Mouse (Mus musculus): ENCODE measurements around the gene Numbl. TPM values are rescaled to one million over a fixed set of nuclear protein-coding genes. Genes with fewer than 3 reads are reported as not detected.

Gene Numbl
- total RNA-seq, 1 experiment from 2014 or later, result 1.1 TPM

DNA sequence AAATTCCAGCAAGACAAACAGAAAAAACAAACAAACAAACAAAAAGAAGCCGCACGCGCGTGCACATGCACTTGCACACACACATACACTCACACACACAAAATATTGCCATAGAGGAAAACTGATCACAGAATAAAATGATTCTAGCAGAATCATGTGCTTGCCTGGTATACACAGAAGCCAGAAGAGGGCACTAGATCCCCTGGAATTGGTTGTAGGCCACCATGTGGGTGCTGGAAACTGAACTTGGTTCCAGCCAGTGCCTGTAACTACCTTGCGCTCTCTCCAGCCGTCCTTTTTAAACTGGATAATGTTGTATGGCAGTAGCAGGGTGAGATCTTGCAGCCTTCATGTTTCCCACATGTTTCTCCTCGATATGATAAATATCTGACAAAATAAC lies 30.5 kb downstream of the Numbl start:
- ATAC-seq (replicated peaks; ENCODE audit: low read depth, poor library complexity, severe bottlenecking), result no peak

DNA sequence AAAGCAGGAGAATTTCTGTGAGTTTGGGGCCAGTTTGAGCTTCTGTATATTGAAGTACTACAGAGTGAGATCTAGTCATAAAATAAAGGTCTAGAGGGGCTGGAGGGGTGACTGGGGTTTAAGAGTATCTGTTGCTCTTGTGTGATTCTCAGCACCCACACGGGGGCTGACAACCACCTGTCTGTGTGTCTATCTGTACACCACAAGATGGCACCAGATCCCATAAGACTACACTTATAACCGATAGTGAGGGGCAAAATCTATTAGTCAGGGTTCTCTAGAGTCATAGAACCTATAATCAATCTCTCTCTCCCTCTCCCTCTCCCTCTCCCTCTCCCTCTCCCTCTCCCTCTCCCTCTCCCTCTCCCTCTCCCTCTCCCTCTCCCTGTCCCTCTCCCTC lies 32.3 kb downstream of the Numbl start:
- ATAC-seq (replicated peaks; ENCODE audit: low read depth, poor library complexity, severe bottlenecking), result no peak

GRCm38 (mm10) chr7:27291795-27292466 lies 33.7 kb downstream of the Numbl start:
- ATAC-seq (replicated peaks; ENCODE audit: low read depth, poor library complexity, severe bottlenecking), result no peak

DNA sequence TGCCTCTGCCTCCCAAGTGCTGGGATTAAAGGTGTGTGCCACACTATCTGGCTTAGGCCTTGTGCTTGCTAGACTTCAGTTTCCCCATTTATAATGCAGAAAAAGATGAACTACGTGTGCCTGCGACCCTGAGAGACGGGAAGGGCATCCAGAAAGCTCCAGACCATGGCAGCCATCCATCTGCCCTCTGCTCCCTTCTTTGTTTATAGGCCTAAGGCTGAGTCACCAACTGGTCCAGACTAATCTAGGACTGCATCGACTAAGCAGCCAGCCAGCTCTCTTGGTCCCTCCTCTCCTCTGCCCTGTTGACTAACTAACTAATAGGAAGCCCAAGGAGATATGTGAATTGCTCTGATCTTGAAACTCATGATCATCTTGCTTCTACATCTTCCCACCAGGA lies 37.7 kb downstream of the Numbl start:
- no peak for ATAC-seq (replicated peaks; ENCODE audit: low read depth, poor library complexity, severe bottlenecking)

DNA sequence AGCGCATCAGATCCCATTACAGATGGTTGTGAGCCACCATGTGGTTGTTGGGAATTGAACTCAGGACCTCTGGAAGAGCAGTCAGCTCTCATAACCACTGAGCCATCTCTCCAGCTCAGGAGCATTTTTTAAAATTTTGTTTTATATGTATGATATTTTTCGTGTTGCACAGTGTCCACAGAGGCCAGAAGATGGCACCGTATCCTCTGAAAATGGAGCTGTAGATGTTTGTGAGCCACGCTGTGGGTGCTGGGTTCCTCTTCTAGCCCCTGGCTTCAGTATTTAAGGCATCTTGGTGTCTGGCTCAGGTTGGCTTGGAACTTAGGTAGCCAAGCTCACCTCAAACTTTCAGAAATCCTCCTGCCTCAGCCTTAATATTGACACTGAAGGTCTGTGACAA lies 38.3 kb downstream of the Numbl start:
- ATAC-seq (replicated peaks; ENCODE audit: low read depth, poor library complexity, severe bottlenecking), result no peak

DNA sequence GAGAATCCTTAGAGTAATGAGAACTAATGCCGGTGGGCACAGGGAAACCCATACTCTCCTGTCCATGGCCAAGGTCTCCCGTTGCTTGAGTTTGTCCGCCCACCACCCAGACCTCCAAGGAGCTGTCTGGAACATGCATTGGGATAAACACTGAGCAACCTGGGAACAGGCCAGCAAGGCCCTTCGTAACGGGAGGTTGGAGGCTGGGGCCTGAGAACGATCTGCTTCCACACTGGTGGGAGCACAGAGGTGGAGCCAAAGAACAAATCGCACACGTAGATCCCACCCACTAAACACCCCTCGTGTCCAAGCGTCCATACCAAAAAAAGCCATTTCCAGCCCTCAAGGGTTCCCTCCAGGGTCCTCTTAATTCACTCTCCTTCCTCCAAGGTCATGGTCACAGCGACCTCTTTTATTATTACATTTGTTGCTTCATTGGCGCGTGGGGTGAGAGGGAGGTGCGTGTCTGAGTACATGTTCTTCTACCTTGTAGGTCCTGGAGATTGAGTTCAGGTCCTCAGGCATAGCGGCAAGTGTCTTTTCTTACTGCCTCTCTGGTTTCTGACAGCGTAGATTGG lies 39.9 kb downstream of the Numbl start:
- ATAC-seq (replicated peaks; ENCODE audit: low read depth, poor library complexity, severe bottlenecking), result no peak

GRCm38 (mm10) chr7:27298816-27299215 lies 40.6 kb downstream of the Numbl start:
- ATAC-seq (replicated peaks; ENCODE audit: low read depth, poor library complexity, severe bottlenecking), result no peak

DNA sequence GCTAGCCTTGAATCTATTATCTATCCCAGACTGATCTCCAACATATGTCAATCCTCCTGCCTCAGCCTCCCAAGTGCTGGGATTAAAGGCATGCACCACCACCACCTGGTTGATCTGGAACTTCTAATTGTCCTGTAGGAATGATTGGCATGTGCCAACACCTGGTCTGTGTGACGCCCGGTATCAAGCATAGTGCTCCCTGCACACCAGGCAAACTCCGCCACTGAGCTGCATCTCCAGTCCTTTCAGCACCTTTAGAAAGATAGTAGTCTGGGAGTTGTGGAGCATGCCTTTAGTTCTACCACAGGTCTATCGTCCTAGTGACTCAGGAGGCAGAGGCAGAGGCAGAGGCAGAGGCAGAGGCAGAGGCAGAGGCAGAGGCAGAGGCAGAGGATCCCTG lies 42.1 kb downstream of the Numbl start:
- ATAC-seq (replicated peaks; ENCODE audit: low read depth, poor library complexity, severe bottlenecking), result no peak

DNA sequence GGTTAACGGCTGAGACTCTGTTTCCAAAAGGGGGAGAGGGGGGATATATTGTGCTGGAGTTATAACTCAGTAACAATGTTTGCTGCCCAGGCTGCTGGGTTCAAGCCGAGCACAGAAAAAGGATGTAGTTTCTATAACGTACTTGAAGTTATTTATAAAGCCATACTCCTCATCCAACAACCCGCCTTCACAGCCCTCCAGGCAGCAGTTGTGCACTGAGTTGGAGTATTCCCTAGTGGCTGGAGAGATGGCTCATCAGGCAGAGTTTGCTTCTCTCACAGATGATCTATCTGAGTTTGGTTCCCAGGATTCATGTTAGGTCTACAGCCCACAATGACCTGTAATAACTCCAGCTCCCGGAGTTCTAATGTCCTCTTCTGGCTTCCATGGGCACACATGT lies 42.6 kb downstream of the Numbl start:
- no peak for ATAC-seq (replicated peaks; ENCODE audit: low read depth, poor library complexity, severe bottlenecking)

DNA sequence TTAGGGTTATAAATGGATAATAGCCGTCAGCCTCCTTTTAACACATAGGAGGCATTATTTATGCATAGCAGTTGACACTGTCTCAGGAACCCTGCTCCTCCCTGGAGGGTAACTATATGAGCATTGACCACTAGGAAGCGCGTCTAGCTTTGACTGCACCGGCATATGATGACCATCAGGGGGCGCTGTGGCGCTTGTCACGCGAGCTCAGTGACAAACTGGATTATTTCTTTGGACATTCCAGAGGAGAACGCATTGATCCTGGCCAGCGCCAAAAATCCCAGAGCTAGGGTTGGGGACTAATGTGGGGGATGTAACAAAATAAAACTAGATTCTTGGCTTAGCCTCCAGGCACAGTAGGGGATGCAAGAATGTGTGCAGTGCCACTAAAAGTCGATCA lies 43.9 kb downstream of the Numbl start:
- peak; percentile 88 for ATAC-seq (replicated peaks; ENCODE audit: low read depth, poor library complexity, severe bottlenecking)

- ATAC-seq (replicated peaks; ENCODE audit: low read depth, poor library complexity, severe bottlenecking), result no peak
Observed at GRCm38 (mm10) chr7:27305091-27305730, 47.0 kb downstream of the Numbl start.

- ATAC-seq (replicated peaks; ENCODE audit: low read depth, poor library complexity, severe bottlenecking), result 0 out of 2 replicates have a peak, but pooled peaks have one; percentile 24
Observed at GRCm38 (mm10) chr7:27306161-27307160, 48.2 kb downstream of the Numbl start.

GRCm38 (mm10) chr7:27307551-27307950 lies 49.3 kb downstream of the Numbl start:
- ATAC-seq (replicated peaks; ENCODE audit: low read depth, poor library complexity, severe bottlenecking), result no peak

- ATAC-seq (replicated peaks; ENCODE audit: low read depth, poor library complexity, severe bottlenecking), result no peak
Observed at GRCm38 (mm10) chr7:27308821-27309549, 50.8 kb downstream of the Numbl start.

GRCm38 (mm10) chr7:27309832-27310231 lies 51.6 kb downstream of the Numbl start:
- ATAC-seq (replicated peaks; ENCODE audit: low read depth, poor library complexity, severe bottlenecking), result no peak

DNA sequence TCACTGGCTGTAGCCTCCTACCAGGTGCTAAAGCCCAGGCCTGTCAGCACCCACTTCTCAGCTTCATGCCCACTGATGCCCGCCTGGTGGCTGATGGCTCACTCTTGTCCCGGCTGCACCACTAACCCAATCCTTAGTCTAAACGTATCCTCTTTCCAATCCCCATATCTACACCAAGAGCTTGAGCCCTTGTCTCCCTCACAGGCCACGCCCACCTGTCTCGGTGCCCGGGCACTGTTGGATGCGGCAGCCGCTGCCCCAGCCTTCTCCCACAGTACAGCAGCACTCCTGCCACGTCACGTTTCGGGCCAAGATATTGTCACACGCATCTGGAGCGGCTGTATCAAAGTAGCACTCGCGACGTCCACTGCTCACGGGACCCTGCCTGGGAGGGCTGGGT lies 52.1 kb downstream of the Numbl start:
- ATAC-seq (replicated peaks; ENCODE audit: low read depth, poor library complexity, severe bottlenecking), result peak; percentile 79

DNA sequence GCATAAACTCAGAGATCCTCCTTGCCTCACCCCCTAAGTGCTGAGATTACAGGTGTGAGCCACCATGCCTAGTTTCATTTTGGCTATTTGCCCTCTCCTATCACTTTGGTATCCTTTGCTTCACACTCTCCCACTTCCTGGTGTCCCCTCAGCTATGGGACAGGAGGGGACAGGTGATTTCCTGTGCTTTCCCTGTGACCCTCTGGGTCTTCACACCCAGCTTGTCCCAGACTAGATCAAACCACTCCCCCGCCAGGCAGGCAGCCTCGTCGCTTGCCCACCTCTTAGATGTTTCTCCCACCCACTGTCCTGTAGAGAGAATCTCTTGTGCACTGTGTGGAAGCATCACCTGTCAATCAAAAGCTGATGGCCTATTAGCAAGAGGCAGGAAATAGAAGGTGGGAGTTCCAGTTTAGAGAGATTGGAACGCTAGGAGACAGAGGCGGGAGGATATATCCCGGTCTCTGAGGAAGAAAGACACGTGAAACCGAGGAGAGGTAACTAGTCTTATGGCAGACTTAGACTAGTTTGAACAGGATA lies 52.8 kb downstream of the Numbl start:
- no peak for ATAC-seq (replicated peaks; ENCODE audit: low read depth, poor library complexity, severe bottlenecking)

DNA sequence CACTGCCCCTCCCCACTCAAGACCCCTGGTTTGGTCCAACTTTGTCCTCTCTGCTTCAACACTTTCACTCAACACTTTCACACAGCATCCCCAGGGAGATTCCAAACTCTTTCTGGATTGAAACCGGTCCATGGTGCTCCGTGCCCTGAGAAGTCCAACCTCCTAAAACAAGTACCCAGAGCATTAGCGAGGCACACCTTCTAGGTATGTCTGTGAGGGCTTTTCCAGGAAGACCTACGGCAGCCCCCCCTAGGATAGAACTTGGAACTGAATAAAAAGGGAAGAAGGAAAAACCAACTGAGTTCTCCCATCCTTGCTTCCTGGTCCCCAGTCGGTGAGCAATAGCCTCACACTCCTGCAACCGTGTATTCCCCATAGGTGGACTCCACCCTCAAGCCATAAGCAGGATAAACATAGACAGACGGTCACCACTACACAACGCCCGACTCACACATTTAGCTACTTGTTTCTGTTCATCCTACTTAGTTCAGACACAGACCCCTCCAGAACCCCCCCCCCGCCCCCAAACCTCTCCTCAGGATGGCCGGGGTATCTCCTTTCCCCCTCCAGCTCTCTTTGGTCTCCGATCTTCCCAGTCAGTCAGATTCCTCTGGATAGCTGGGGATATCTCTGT lies 53.5 kb downstream of the Numbl start:
- ATAC-seq (replicated peaks; ENCODE audit: low read depth, poor library complexity, severe bottlenecking), result no peak

- ATAC-seq (replicated peaks; ENCODE audit: low read depth, poor library complexity, severe bottlenecking), result no peak
Observed at GRCm38 (mm10) chr7:27314393-27314792, 56.2 kb downstream of the Numbl start.

Data from common myeloid progenitor, adult 5-6 weeks (primary cell).